Mouse (Mus musculus): ENCODE results near the gene Chid1. TPM values are rescaled to one million over a fixed set of nuclear protein-coding genes. Genes with fewer than 3 reads are reported as not detected.

Chid1 gene
- polyA plus RNA-seq, 1 experiment from 2014 or later, result 25.2 TPM

DNA sequence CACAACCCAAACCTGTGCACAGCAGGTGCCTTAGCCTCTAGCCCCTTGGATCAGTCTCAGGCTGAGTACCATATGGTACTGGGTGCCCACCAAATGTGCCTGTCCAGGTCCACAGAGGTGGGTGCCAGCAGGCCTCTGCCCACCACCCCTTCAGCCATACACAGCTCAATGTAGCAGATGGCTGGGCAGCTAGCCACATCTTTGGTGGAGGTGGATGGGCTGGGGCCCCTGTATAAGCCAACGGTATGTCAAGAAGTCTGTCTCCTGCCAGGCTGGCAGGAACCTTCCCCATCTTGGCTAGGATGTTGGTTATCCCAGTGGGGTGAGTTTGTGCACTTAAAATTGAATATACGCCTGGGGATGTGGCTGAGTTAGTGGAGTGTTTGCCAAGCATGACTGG is 54.1 kb downstream of the Chid1 start:
- ATAC-seq (ENCODE audit: insufficient read depth), result no peak
- H3K9ac ChIP-seq, result no peak overlapping the region
- H3K36me3 ChIP-seq (replicated peaks), result no peaks in the 10 kb centered on the region
- peaks cover 36% of the 10 kb centered on the region for H3K27me3 ChIP-seq
- peaks cover 24% of the 10 kb centered on the region for H3K4me1 ChIP-seq (replicated peaks)
- whole genome bisulfite sequencing (ENCODE audit: insufficient replicate concordance), result 77% methylated on average over 2 of the region's 2 CpGs
- H3K4me2 ChIP-seq, result no peak overlapping the region
- H3K4me3 ChIP-seq (replicated peaks), result no peak overlapping the region
- no peak overlapping the region for H3K27ac ChIP-seq (replicated peaks)
- no peaks in the 10 kb centered on the region for H3K9me3 ChIP-seq (replicated peaks)

DNA sequence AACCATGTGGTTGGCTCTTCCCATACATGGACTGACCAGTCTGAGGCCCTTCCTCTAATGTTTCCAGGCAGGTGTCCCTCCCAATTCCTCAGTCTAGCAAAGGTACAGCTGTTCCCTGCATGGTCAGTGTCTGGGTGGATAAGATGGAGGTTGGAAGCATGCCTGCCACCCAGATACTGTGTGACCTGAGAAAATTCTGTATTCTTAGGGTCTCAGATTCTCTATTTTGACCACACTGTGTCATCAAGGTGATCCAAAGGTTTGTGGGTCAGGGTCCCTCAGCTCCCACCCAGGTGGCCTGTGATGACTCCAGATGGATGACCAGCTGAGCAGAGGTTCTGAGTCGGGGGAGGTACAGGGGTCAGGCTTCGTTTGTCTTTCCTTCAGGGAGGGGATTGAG is 54.5 kb downstream of the Chid1 start:
- H3K4me2 ChIP-seq, result no peak overlapping the region
- 50% methylated on average over 2 of the region's 2 CpGs for WGBS (ENCODE audit: insufficient replicate concordance)
- H3K27ac ChIP-seq (replicated peaks), result no peak overlapping the region
- no peak for ATAC-seq (ENCODE audit: insufficient read depth)
- no peaks in the 10 kb centered on the region for H3K36me3 ChIP-seq (replicated peaks)
- H3K4me3 ChIP-seq (replicated peaks), result no peak overlapping the region
- H3K9me3 ChIP-seq (replicated peaks), result no peaks in the 10 kb centered on the region
- peaks cover 28% of the 10 kb centered on the region for H3K4me1 ChIP-seq (replicated peaks)
- H3K27me3 ChIP-seq, result peaks cover 40% of the 10 kb centered on the region
- no peak overlapping the region for H3K9ac ChIP-seq

DNA sequence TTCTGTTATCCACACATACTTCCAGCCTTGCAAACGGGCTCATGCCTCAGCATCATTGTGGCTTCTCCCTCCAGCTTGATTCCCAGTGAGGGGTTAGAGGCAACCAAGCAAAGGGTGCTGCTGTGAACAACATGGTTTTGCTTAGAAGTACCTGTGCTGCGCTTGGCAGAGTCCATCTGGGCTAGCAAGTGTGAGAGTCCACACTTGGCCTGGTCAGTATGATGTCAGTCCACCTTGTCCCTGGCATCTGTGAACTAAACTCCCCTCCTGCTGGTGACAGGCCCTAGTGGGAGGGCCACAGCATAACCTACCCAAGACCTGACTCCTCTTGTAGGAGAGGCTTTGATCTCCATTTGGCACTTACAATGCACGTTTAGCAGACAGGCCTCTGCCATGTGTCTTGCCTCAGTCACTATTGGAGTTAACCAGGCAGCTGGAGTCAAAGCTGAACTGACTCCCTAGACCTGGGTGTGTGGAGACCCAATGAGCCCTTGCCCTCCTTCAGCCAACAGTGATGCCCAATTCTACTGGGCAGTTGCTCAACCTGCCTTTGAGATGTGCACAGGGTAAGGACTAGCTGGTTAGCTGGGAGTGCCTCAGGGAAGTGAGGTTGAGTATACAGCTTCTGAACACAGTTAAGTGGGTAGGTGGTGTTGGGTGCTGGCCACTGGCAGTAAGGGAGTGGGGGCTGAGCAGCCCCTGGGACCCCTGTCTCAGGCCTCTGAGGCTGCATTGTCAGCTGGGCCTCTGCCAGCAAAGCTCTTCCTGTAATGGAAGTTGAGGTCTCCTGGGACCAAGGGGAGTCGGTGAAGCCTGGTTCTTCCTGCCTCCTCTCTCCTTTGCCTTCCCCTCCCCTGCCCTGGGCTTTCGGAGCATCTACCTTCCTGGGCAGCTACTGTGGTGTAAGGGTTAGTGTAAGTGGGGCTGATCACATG is 55.2 kb downstream of the Chid1 start:
- peaks cover 40% of the 10 kb centered on the region for H3K27me3 ChIP-seq
- no peak for ATAC-seq (ENCODE audit: insufficient read depth)
- no peak overlapping the region for H3K4me3 ChIP-seq (replicated peaks)
- 69% methylated on average over 5 of the region's 5 CpGs for WGBS (ENCODE audit: insufficient replicate concordance)
- H3K4me2 ChIP-seq, result no peak overlapping the region
- H3K9ac ChIP-seq, result no peak overlapping the region
- H3K4me1 ChIP-seq (replicated peaks), result peaks cover 29% of the 10 kb centered on the region
- no peak overlapping the region for H3K27ac ChIP-seq (replicated peaks)
- H3K36me3 ChIP-seq (replicated peaks), result no peaks in the 10 kb centered on the region
- H3K9me3 ChIP-seq (replicated peaks), result no peaks in the 10 kb centered on the region

DNA sequence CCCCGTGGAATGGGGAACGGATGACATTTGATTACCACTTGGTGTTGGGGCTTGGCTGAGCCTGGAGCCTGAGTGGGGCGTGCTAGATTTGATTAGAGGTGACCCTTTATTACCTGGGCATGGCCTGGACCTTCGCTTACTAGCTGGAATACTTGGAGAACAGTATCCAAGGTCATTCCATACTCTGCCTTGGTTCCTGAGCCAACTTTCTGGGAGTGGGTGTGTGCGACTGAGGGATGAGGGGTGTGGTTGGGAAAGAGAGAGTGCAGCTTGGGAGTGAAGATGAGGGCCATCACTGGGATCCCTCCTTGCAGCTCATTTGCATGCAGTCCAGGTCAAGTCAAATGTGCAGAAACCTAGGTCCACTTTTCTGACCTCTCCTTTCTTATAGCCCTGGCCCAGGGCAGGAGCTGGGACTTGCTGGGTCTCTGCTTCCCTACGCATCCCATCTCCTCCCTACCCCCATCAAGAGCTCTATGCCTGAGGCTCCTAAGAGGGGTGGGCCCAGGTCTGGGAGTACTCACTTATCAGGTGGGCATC is 56.5 kb downstream of the Chid1 start:
- Histone ChIP-seq H3K27me3 (peaks cover 40% of the 10 kb centered on the region), H3K4me2 (no peak overlapping the region), H3K36me3 (replicated peaks) (no peaks in the 10 kb centered on the region), H3K9ac (no peak overlapping the region), H3K27ac (replicated peaks) (no peak overlapping the region), H3K9me3 (replicated peaks) (no peaks in the 10 kb centered on the region), H3K4me1 (replicated peaks) (peaks cover 34% of the 10 kb centered on the region), H3K4me3 (replicated peaks) (no peak overlapping the region)
- ATAC-seq (ENCODE audit: insufficient read depth), result no peak
- 76% methylated on average over 6 of the region's 6 CpGs for WGBS (ENCODE audit: insufficient replicate concordance)

DNA sequence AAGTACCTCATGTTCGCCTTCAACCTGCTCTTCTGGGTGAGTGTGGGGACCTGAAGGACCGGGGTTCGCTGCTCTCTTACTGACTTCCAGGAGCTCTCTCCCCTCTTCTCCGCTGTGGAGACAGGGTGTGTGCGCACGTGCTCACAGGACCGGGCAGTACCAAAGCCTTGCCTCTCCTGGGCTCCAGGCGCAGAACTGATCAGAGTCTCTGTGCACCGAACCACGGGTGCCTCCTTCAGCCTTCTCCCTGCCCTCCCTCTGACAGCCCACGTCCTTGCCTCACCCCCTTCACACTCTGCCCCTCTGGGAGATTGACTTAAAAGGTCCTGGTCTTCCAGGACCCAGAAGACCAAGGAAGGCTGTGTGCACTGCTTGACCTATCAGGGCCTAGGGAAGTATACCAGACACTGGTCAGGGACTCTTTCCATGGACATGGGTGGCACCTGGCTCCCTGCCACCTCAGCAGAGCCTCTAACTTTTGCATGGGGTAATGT is 57.1 kb downstream of the Chid1 start:
- Histone ChIP-seq H3K27ac (replicated peaks) (no peak overlapping the region), H3K9me3 (replicated peaks) (no peaks in the 10 kb centered on the region), H3K27me3 (peaks cover 40% of the 10 kb centered on the region), H3K4me1 (replicated peaks) (peaks cover 40% of the 10 kb centered on the region), H3K9ac (no peak overlapping the region), H3K4me2 (peak overlapping the region; percentile 76), H3K4me3 (replicated peaks) (peak overlapping the region; percentile 52), H3K36me3 (replicated peaks) (no peaks in the 10 kb centered on the region)
- ATAC-seq (ENCODE audit: insufficient read depth), result no peak
- WGBS (ENCODE audit: insufficient replicate concordance), result 49% methylated on average over 11 of the region's 11 CpGs

DNA sequence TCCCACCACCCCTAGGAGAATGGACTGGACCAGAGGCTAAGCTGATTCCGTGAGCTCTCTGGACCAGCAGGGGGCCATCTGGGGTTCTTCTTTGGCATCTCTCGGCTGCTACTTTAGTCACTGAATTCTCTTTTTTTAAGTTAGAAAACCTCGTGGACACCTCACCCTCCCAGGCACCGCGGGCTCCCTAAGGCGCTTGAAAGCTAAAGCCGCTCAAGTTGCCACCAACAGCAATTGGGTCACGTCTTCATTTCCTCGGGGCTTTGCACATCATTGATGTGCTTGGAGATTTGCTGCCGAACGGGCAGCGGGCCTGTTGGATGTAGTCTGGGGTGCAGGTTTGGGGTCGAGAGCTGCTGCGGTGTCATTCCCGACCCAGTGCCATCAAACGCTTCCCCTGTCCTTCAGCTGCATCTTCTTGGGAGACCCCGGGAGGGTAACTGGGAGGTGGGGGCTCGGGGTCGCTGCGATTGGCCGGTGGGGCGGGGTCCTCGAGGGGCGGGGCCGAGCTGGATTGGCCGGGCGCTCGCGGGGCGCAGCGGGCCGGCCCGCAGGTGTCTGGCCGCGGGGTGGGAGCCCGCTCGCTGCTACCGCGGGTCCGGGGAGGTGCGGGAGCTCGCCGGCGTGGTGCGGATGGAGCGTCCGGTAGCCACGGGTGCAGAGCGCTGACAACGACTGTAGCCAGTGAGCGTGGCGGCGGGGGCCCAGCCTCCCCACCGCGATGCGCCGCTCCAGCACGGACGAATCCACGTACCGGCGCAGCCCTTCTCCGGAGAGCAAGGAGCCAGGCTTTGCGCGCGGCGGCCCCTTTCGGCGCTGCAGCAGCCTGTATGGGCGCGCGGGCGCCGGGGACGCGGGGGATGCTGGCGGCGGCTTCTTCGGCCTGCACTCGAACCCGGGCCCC is 57.9 kb downstream of the Chid1 start:
- Histone ChIP-seq H3K4me3 (replicated peaks) (peak overlapping the region; percentile 52), H3K36me3 (replicated peaks) (no peaks in the 10 kb centered on the region), H3K27me3 (peaks cover 40% of the 10 kb centered on the region), H3K9me3 (replicated peaks) (no peaks in the 10 kb centered on the region), H3K9ac (peak overlapping the region; percentile 27; the same call in 1 of the 2 replicates), H3K27ac (replicated peaks) (no peak overlapping the region), H3K4me2 (peak overlapping the region; percentile 76), H3K4me1 (replicated peaks) (peaks cover 46% of the 10 kb centered on the region)
- no peak for ATAC-seq (ENCODE audit: insufficient read depth)
- 2% methylated on average over 81 of the region's 81 CpGs for WGBS (ENCODE audit: insufficient replicate concordance)

DNA sequence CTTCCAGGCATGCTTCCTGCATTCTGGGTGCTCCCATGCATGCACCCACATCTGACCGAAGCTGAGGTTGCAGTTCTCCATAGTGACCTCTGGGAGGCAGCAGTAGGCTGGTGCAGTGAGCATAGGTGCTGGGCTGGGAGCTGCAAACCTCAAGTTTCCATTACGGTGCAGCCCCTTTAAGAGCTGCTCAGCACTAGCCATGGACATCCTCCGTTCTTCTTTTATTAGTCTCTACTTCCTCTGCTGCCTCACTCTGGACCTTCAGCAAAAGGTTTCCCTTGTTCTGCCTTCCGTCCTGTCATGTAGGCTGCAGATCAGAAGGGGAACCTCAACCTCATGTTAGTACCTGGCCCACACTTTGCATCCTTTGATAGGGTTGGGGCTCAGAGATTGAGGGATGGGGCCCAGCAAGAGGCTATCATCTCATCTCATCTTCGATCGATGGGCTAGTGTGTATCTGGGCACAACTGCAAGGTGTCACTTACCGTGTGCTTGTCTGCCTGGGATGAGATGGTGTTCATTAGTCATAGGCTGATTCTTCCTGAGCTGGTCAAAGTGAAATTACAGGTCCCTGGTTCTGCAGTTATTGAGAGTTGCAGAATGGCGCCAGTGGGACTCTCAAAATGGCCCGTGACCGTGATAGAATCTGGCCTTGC is 58.7 kb downstream of the Chid1 start:
- Histone ChIP-seq H3K4me3 (replicated peaks) (no peak overlapping the region), H3K27ac (replicated peaks) (no peak overlapping the region), H3K9me3 (replicated peaks) (no peaks in the 10 kb centered on the region), H3K4me2 (peak overlapping the region; percentile 76), H3K36me3 (replicated peaks) (no peaks in the 10 kb centered on the region), H3K9ac (no peak overlapping the region; the same call in 1 of the 2 replicates), H3K4me1 (replicated peaks) (peaks cover 53% of the 10 kb centered on the region), H3K27me3 (peaks cover 40% of the 10 kb centered on the region)
- ATAC-seq (ENCODE audit: insufficient read depth), result peak; percentile 33
- 8% methylated on average over 10 of the region's 10 CpGs for WGBS (ENCODE audit: insufficient replicate concordance)

DNA sequence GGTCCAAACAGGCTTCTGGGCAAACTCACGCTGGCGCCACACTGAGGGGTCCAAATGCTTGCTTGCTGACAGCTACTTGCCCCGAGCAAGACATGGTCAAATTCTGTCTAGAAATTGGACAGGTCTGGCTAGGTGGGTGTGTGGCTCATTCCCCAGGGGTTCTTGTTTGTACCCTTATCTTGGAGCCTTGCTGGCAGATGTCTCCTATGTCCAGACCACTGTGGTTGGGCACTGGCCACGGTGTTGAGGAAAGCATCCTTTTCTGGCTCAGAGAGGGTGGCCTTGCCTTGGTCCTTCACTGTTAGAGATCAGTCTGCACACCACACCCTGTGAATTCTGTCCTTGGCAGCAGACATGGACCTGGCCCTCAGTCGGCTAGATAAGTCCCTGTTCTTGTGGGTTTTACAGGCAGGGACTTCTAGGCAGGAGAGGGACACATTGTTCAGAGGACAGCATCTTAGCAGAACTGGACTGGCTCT is 61.3 kb downstream of the Chid1 start:
- Histone ChIP-seq H3K9me3 (replicated peaks) (no peaks in the 10 kb centered on the region), H3K27me3 (peaks cover 31% of the 10 kb centered on the region), H3K9ac (no peak overlapping the region), H3K4me2 (peak overlapping the region; percentile 99; the same call in 1 of the 2 replicates), H3K4me1 (replicated peaks) (peaks cover 75% of the 10 kb centered on the region), H3K36me3 (replicated peaks) (0 out of 2 replicates have a peak, but pooled peaks cover 2% of the 10 kb centered on the region), H3K4me3 (replicated peaks) (no peak overlapping the region), H3K27ac (replicated peaks) (peak overlapping the region; percentile 91; the same call in 1 of the 2 replicates)
- no peak for ATAC-seq (ENCODE audit: insufficient read depth)
- WGBS (ENCODE audit: insufficient replicate concordance), result 12% methylated on average over 5 of the region's 5 CpGs

DNA sequence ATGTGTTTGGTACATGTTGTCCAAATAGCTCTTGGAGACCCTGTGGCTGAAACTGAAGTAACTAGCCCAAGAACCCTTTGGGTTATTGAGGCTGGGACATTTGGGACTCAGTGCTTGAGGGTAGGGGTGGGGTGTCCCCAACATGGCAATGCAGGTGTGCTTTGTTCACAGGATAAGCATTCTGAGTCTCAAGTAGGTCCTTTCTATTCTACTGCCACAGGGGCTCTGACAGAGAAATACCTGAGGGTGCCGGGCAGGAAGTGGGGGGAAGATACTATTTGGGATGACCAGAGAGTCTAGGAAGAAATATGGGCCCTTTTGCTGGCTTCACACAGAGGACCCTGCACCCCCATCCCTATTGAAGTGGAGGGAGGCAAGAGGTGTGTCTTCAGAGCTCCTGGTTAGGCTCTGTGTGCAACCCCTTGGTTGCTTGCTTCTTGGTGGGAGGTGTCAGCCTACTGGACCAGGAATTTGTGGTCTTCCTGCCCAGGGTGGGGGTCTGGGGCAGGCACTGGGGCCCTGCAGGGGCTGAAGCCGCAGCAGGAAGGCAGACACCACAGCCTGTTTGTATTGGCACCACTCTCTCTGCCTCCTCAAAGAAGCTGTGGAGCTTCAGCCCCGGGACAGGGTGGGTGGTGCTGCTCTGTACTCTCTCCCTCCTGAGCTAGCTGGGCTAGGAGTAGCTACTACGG is 61.9 kb downstream of the Chid1 start:
- Histone ChIP-seq H3K4me3 (replicated peaks) (no peak overlapping the region), H3K9me3 (replicated peaks) (no peaks in the 10 kb centered on the region), H3K27ac (replicated peaks) (peak overlapping the region; percentile 91), H3K4me2 (peak overlapping the region; percentile 99), H3K27me3 (peaks cover 25% of the 10 kb centered on the region), H3K36me3 (replicated peaks) (peaks cover 6% of the 10 kb centered on the region), H3K4me1 (replicated peaks) (peaks cover 77% of the 10 kb centered on the region), H3K9ac (no peak overlapping the region)
- ATAC-seq (ENCODE audit: insufficient read depth), result no peak
- WGBS (ENCODE audit: insufficient replicate concordance), result 14% methylated on average over 4 of the region's 4 CpGs

DNA sequence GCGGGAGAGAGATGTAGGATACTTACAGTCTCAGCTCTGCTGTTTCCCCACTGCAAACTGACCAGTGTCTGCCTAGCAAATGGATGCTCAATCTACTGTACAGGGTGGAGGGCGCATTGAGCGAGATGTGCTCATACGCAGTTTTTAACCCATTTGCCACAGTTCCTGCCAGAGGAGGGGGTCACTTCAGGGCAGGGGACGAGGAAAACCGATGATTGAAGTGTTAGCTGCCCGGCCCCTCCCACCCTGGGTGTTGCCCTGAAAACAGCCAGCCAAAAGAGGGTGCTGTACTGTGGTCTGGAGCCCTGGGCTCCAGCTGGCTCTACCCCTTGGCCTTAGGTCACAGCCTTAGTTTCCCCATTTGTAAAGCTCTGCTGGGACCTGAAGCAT is 62.7 kb downstream of the Chid1 start:
- ATAC-seq (ENCODE audit: insufficient read depth), result peak; percentile 6; the same call in 1 of the 2 replicates
- Histone ChIP-seq H3K27ac (replicated peaks) (peak overlapping the region; percentile 91), H3K27me3 (peaks cover 17% of the 10 kb centered on the region), H3K36me3 (replicated peaks) (peaks cover 13% of the 10 kb centered on the region), H3K4me1 (replicated peaks) (peaks cover 75% of the 10 kb centered on the region), H3K9me3 (replicated peaks) (no peaks in the 10 kb centered on the region), H3K4me3 (replicated peaks) (peak overlapping the region; percentile 74), H3K9ac (no peak overlapping the region), H3K4me2 (peak overlapping the region; percentile 99)
- WGBS (ENCODE audit: insufficient replicate concordance), result 3% methylated on average over 7 of the region's 7 CpGs
